Mouse (Mus musculus) layer of hippocampus, postnatal 36 days (tissue): Measurements from ENCODE around the gene Haus6. TPM values are rescaled to one million over a fixed set of nuclear protein-coding genes. Genes with fewer than 3 reads are reported as not detected.

Experiments used
- DNase-seq, 2 experiments: peaks; one replicate each; pipeline ENCODE4 v3.0.0; 2022
- total RNA-seq, 2 experiments: library from RNA; stranded (reverse); gene quantifications; 2 replicates each; pipeline ENCODE4 v1.2.3; 2021

The Haus6 gene
- total RNA-seq, 2 experiments from 2014 or later: 8.0 to 8.2 TPM

DNA sequence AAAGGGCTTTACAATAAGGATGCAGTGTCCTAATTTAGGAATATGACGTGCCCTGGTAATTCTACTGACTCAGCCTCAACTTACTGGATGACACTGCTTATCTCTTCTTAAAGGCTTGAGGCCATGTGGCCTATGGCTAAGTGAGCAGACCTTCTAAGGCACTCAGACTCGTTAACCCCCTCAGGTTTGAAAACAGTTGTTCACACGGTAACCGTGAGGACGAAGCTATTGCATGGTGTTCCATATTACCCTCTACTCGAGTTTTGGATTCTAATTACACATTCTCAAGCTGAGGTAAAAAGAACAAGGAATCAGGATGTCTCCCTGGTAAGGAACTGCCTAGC, 36.9 kb downstream of the Haus6 start:
- DNase-seq: no peak

DNA sequence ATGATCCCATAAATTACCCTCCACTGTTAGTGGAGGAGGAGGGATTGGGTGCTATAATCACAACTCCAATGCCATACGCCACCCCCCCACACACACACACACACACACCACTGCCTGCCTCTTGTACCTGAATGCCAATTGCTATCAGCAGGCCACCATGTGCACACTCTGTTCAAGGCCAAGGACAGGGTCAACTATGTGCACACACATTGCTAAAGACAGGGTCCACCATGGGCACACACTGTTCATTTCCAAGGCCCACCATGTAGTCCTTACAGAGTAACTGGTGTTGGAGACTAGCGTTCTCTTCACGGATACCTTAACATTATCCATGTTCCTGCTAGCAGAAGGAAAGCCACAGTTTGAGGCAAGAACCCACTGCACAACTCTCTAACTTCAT, 50.8 kb downstream of the Haus6 start:
- no peak for DNase-seq

- DNase-seq: no peak
Observed at GRCm38 (mm10) chr4:86559006-86559405, 52.8 kb downstream of the Haus6 start.

DNA sequence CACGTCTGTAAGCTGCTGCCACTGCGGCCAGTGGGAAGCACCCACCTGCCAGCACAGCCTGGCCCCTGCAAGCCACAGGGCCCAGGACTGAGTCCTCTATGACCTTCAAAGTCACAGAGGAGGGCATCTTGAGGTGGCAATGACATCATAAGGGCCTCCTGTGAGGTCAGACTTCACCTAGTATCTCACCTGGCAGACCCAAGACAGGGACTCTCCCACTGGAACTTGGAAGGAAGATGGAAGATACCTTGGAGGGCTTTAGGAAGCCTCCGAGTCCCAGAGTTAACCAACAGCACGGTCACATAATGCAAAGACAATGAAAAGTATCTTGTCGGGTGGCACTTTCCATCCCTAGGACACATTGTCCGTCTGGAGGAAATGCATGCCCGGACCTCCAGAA, 53.6 kb downstream of the Haus6 start, which contains the start of gene Saxo1:
Gene Saxo1, minus strand, starts transcription at position 101 of the 400 bp plus-strand sequence.
- DNase-seq: no peak

GRCm38 (mm10) chr4:86557371-86557770, 54.5 kb downstream of the Haus6 start:
- DNase-seq: no peak

GRCm38 (mm10) chr4:86555035-86555707, 56.7 kb downstream of the Haus6 start:
- DNase-seq: no peak

- no peak for DNase-seq
Observed at GRCm38 (mm10) chr4:86548332-86548731, 63.5 kb downstream of the Haus6 start.

- DNase-seq: no peak
Observed at GRCm38 (mm10) chr4:86545615-86546014, 66.2 kb downstream of the Haus6 start.

DNA sequence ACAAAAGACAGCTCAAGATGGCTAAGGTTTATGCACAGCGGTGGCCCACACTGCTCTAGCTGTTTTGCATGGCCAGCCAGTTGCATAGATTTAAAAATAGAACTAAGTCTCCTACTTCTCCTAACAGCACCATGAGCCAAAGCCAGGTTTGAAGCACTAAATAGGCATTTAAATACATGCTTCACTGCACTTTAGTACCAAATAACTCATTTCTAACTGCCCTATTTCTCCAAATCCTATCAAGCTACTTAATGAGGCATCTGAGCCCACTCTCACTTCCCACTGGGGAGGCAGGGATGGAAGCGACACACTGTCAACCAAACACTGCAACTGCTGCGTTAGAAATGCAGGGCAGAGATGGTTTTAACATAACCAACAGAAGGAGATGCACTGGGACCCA, 67.9 kb downstream of the Haus6 start:
- no peak for DNase-seq

DNA sequence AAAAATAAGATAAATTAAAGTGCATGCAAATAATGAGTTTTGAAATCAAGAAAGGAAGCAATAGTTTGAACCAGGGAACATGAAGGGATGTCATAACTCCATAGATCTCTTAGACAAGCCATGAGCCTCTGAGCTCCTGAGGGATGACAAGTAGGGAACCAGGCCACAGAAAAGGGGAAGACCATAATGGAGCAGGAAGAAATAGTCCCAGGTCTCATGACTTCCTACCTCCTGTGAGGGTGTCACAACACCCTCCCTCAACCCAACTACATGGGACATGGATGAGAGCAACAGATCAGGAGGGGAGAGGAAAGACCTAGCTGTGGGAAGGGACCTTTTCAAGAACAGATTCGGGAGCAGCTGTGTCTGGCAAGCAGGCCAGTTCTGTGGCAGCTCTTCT, 70.3 kb downstream of the Haus6 start:
- no peak for DNase-seq

DNA sequence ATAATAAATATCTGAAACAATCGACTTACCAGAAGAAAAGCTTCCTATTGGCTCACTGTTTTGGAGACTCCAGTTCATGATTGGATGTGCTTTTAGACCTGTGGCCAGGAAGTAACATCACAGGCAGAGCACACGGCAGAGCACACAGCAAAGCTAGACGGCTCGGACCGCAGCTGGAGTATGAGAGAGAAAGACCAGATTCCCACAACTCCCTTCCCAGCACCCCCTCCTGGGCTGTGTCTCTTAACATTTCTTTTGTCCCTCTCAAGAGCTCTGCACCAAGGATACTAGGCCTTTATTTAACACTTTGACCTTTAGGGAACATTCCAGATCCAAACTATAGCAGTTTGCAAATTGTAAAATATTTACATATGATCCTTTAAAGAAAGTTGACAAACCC, 72.9 kb downstream of the Haus6 start:
- no peak for DNase-seq

DNA sequence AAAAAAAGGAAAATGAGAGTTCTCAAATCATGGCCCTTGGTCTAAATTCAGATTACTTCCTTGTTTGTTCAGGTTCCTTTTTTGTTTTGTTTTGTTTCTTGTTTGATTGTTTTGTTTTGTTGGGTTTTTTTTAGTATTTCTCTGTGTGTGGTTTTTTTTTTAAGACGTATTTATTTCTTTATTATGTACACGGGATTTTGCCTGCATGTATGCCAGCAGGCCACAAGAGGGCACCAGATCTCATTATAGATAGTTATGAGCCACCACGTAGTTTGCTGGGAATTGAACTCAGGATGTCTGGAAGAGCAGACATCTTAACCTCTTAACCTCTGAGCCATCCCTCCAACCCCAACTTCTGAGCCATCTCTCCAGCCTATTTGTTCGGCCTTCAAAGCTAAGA, 73.9 kb downstream of the Haus6 start:
- no peak for DNase-seq

DNA sequence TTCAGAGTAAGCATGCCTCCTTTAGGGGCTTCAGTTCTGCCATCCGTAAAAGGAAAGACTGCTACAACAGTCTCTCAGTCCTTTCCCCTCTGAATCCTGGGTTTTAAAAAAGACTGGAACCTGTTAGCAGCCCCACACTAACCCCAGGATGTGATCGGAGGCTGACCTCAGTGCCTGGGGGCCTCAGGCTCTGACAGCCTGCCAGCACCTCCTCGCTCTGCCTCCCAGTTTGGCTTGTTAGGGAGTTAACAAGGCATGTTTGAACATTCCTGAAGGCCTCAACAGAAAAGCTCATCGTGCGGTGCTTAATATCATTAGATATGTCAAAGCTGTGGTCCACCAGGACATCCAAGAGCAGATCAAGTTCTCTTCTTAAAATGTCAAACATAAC, 77.8 kb downstream of the Haus6 start:
- DNase-seq: no peak

DNA sequence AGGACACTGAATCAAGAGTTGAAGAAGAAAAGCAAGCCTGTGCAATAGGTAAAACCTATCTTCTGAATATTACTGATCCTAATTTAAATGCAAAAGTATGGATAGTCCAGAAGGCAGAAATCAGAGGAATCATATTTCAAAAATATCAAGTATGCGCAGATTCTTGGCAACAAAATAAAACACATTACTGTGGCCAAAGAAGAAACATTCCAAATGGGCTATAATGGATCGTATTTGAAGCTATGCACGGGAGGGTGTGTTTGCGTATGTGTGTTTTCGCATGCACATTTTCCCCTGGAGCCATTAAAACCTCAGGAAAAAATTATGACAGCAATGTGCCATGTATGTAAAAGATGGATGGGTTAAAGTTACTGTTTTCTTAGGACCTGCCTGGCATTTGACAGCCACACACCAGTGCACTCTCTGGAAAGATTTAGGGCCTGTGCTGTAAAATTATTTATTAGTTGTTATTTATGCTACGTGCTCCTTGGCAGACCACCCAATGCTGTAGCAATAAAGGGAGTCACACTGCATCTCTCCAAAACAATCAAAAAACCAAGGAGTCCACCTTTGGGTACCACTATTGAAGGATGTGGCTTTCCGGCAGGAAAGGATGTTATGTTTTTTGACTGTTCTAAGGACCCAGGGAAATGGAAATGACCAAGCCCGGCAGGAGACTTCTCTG, 78.3 kb downstream of the Haus6 start:
- no peak for DNase-seq

- DNase-seq: no peak
Observed at GRCm38 (mm10) chr4:86529161-86529560, 82.7 kb downstream of the Haus6 start.

Other genes with a start within 250 kb of the Haus6 start
- not detected for gene Saxo1, start 53.7 kb downstream of the Haus6 start, total RNA-seq
- gene Rraga, start 36.4 kb downstream of the Haus6 start, total RNA-seq: 100 to 1,000 TPM; 129 to 144 TPM
- gene Plin2, start 58.0 kb upstream of the Haus6 start, total RNA-seq: 10 to 100 TPM; 10.3 to 12.9 TPM
- 10 to 100 TPM; 10.5 to 11.1 TPM for gene Dennd4c, start 136.5 kb upstream of the Haus6 start, total RNA-seq
- 100 to 1,000 TPM; 412 to 432 TPM for gene Rps6, start 245.4 kb upstream of the Haus6 start, total RNA-seq